Mouse (Mus musculus) testis, postnatal 14 days (tissue): ENCODE results near the gene Capn1.
"Not testable (repeated sequence)": the region's sequence is repeated elsewhere in the genome, so short reads cannot be mapped to it uniquely, and the experiment has no call there.

ENCODE experiments used
- DNase-seq: peaks from one replicate; pipeline ENCODE4 v3.0.0; 2021; ENCODE audit warnings: low spot score

Capn1 gene

GRCm38 (mm10) chr19:6015511-6016315 is at the start of gene Capn1:
TSS of gene Capn1 (minus strand) at chr19:6015897.
- DNase-seq, result peak; percentile 36

GRCm38 (mm10) chr19:6063081-6063480 is 47.4 kb upstream of the Capn1 start:
- DNase-seq, result no peak

DNA sequence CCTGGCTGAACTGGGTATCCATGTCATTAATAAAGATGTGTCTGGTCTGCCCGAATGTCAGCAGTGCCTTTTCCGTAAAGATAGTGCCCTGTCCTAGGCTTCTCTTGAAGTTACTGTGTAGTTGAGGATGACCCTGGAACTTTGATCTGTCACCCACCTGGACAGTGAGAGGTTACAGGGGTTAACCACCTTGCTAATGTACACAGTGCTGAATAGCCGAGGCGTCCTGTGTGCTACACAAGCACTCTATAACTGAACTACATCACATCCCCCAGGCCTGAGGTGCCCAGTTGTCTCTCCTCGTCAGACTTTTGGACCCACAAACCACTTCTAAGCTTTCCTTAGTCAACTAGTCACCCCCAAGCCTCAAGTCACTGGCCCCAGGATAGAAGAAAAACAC is 46.7 kb upstream of the Capn1 start:
- DNase-seq, result no peak

DNA sequence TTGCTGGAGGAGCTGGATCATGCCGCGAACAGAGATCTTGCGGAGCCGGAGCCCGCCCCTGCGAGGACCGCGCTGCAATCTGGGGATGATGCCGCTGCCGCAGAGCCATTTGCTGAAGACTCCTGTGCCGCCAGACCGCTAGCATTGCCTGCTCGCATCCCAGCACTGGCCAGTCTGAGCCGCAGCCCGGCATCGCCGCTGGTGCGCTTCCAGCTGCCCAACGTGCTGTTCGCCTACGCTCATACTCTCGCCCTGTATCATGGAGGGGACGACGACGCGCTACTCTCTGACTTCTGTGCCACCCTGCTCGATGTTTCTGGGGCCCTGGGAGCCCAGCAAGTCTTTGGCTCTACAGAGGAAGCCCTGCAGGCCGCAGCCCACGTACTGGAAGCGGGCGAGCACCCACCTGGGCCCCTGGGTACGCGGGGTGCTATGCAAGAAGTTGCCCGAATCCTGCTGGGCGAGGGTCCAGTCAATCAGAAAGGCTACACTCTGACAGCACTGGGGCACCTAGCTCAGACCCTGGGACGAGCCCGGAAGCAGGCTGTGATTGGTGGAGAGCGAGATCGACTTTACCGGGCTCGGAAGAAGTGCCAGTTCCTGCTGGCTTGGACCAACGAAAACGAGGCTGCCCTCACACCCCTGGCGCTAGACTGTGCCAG is 46.1 kb upstream of the Capn1 start:
- peak; percentile 57 for DNase-seq

GRCm38 (mm10) chr19:6061021-6061533 is 45.4 kb upstream of the Capn1 start, which contains the start of gene Znhit2:
TSS of gene Znhit2 (plus strand) at chr19:6061192.
- peak; percentile 92 for DNase-seq

- DNase-seq, result no peak
Measured at GRCm38 (mm10) chr19:6058966-6059365, 43.3 kb upstream of the Capn1 start.

DNA sequence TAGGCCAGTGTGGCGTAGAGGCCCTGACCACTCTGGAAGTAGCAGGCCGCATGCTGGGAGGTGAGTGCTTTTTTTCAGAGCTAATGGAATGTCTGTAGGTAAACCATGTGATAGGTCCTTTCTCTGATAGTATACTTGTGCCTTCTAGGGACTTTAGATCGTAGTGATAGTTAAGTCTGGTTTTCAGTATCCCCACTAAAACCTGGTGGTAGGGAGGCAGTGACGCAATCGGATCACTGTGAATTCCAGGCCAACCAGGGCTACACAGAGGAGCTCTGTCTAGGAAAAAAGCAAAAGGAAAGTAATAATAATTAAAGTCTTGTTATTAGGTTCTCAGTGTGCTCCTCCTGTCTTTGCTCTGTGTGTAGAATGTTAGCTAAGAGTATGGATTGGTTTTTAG is 42.8 kb upstream of the Capn1 start:
- no peak for DNase-seq

DNA sequence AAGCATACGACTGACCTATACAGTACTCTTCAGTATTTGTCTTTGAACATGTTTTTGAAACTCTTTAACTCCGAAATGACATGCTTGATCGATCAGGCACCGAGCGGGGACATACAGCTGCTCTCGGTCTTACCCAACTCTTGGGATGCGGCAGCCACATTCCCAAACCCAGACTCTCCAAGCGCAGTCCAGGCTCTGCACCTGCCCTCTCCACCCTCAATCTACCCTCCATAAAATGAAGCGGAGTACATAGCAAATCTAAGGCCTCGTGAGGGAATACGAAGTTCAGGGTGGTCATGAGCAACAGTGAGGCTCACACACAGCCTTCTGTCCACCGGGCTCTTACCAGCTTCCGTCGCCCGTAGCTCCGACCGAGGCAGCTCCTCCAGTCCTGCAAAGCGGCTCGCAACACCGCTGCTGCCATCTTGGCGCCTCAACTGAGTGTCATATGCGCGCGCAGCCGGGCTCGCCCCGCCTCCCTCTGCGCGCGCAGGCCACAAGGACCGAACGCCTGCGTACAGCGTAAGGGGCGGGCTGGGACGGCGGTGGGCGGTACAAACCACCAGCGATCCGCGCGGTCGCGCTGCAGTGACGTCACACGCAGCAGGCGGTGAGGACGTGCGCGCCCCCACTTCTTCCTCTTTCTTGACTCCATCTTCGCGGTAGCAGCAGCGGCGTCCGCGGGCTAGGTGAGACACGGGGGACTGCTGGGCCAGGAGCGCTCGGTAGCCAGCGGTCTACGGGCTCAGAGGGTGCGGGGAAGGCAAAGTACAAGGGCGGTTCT is 41.8 kb upstream of the Capn1 start, which contains the start of the genes Mrpl49 and Fau:
Gene Mrpl49 (minus strand): TSS at position 473 of the 784 bp plus-strand sequence.
Gene Fau (plus strand): TSS at position 532 of the 784 bp plus-strand sequence.
- peak; percentile 99 for DNase-seq

DNA sequence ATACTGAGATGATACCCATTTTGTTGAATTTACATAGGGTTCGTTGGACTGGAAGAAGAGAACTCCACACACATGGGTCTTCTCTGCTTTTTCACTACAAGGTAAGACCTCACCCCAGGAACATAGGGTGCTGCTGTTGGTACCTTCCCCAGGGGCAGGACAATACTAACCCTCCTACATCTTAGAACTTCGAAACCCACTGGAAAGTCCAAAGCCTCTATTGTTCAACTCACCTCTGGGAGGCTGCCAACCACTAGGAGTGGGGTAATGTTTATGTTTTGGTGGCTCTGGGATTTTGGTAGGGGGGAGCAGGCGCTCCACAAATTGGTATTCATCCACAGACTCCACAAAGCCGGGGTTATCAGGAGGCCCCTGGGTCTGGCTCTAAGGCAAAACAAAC is 41.0 kb upstream of the Capn1 start:
- no peak for DNase-seq

DNA sequence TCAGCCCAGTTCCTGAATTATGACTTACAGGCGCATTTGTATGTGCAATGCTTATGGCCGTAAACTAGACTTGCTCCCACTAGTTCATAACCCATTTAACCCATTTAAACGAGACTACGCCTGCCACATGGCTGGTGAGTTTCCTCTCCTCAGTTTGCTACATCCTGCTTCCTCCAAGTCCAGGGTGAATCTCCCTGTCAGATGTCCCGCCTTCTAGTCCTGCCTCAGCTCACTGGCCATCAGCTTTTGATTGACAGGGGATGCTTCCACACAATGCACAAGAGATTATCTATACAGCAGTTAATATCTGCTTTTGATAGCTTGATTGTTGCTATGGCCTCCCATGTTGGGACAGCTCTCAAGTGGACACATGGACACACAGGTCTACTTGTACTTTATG is 38.6 kb upstream of the Capn1 start:
- no peak for DNase-seq

GRCm38 (mm10) chr19:6052516-6052915 is 36.8 kb upstream of the Capn1 start:
- DNase-seq, result peak; percentile 9

- DNase-seq, result no peak
Measured at GRCm38 (mm10) chr19:6048681-6049410, 33.1 kb upstream of the Capn1 start.

DNA sequence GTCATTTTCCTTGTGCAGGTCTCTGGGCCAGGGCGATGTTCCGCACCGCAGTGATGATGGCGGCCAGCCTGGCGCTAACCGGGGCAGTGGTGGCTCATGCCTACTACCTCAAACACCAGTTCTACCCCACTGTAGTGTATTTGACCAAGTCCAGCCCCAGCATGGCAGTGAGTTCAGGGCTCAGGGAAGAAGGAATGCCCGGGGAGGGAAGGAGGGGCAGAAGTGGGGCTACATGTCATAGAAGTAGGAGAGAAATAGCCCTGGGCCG is 32.1 kb upstream of the Capn1 start:
- no peak for DNase-seq

GRCm38 (mm10) chr19:6047154-6047898 is 31.6 kb upstream of the Capn1 start:
- DNase-seq, result no peak

- DNase-seq, result peak; percentile 91
Measured at GRCm38 (mm10) chr19:6046294-6047153, 30.8 kb upstream of the Capn1 start, which contains the start of gene Syvn1. TSS of gene Syvn1 (plus strand) at chr19:6046576.

DNA sequence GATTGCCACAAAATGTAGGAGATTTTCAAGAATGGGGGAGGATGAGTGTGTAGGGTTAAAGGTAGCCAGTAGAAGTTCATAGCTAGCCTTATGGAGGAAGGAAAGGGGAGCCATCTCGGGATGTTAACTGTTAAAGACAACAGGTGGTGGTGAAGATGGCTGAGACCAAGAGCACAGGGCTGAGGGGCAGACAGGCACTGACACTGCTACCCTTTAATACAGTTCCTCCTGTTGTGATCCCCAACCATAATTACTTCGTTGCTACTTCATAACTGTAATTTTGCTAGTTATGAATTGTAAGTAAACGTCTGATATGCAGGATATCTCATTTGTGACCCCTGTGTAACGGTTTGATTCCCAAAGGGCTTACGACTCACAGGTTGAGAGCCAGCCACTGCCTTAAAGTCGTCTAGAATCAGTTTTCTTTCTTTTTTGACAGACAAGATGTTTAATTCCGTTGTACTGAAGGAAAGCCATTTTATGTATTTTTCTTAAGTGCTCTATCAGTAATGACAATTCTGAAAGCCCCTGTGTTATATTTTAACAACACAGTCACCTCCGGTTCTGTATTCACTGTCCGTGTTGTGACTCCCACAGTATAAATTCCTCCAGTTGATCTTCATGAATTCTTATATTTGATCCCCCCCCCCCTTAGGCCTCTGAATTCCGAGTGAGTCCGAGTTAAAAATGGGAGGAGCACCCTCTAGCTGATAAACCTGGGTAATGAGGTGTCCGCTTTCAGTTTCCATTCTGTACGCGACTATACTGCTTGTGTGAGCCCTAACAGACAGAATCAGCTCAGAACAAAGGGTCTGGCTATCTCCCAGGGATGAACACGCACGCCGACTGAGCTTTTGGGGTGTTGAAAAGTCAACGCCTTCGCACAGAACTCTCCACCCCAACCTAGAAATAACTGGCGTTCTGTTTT is 29.9 kb upstream of the Capn1 start:
- no peak for DNase-seq

DNA sequence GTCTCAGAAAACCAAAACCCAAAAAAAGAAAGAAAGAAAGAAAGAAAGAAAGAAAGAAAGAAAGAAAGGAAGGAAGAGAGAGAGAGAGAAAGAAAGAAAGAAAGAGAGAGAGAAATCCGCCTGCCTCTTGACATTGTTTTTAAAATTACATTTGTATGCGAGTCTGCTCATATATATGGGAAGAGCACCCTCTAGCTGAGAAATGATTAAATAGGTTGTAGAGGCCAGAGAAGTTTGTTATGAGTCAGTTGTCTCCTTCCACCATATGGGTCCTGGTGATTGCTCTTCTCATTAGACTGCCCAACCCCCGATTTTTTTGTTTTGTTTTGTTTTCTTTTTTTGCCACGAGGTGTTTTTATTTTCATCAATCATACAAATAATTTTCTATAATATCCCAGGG is 28.4 kb upstream of the Capn1 start:
- DNase-seq, result not testable (repeated sequence)

DNA sequence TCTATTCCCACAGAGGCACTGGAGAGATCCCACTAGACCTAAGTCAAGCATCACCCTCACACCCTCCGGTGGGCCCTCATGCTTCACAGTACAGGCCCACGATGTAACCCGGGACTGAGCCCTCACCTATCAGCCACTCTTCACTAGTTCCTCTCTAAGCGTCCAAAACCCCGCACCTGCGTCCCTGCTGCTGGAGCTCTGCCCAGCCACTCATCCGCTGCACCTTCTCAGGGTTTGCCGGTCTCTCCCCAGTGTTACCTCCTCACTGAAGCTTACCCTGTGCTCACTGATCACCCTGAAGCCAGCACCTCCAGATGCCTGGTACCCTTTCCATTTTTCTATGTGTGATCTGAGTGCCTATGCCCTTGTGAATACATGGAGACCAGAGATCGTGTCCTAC is 26.6 kb upstream of the Capn1 start:
- DNase-seq, result no peak

DNA sequence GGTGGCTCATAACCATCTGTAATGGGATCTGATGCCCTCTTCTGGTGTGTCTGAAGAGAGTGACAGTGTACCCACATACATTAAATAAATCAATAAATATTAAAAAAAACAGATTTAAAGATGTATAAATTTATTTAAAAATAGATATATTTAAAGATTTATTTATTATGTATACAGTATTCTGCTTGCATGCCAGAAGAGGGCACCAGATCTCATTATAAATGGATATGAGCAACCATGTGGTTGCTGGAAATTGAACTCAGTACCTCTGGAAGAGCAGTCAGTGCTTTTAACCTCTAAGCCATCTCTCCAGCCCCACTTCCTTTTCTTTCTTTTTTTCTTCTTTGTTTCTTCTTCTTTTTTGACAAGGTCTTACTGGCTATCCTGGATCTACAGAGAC is 24.3 kb upstream of the Capn1 start:
- no peak for DNase-seq
